Mouse (Mus musculus): ENCODE measurements around the gene Sec1. TPM values are rescaled to one million over a fixed set of nuclear protein-coding genes. Genes with fewer than 3 reads are reported as not detected.

Gene Sec1
- polyA plus RNA-seq, 1 experiment from 2014 or later: 0.30 TPM

- peak; percentile 51 for DNase-seq (ENCODE audit: low spot score)
Measured at GRCm38 (mm10) chr7:45705443-45705864, 11.3 kb upstream of the Sec1 start.

GRCm38 (mm10) chr7:45704730-45705442 is 10.7 kb upstream of the Sec1 start, which contains the start of gene Dbp:
Gene Dbp, plus strand, starts transcription at chr7:45705088.
- peak; percentile 99 for DNase-seq (ENCODE audit: low spot score)

GRCm38 (mm10) chr7:45704046-45704559 is 9.9 kb upstream of the Sec1 start:
- peak; percentile 68 for DNase-seq (ENCODE audit: low spot score)

GRCm38 (mm10) chr7:45703521-45704033 is 9.4 kb upstream of the Sec1 start:
- no peak for DNase-seq (ENCODE audit: low spot score)

GRCm38 (mm10) chr7:45702809-45703520 is 8.8 kb upstream of the Sec1 start:
- no peak for DNase-seq (ENCODE audit: low spot score)

- DNase-seq (ENCODE audit: low spot score): no peak
Measured at GRCm38 (mm10) chr7:45702316-45702715, 8.1 kb upstream of the Sec1 start.

- DNase-seq (ENCODE audit: low spot score): no peak
Measured at GRCm38 (mm10) chr7:45701607-45702006, 7.4 kb upstream of the Sec1 start.

- no peak for DNase-seq (ENCODE audit: low spot score)
Measured at GRCm38 (mm10) chr7:45701072-45701471, 6.9 kb upstream of the Sec1 start.

GRCm38 (mm10) chr7:45700301-45701015 is 6.3 kb upstream of the Sec1 start:
- DNase-seq (ENCODE audit: low spot score): peak; percentile 68

- DNase-seq (ENCODE audit: low spot score): no peak
Measured at GRCm38 (mm10) chr7:45699523-45700141, 5.4 kb upstream of the Sec1 start, which contains the start of gene Car11. Gene Car11, plus strand, starts transcription at chr7:45699843.

GRCm38 (mm10) chr7:45697894-45698293 is 3.7 kb upstream of the Sec1 start:
- DNase-seq (ENCODE audit: low spot score): no peak

- DNase-seq (ENCODE audit: low spot score): peak; percentile 50
Measured at GRCm38 (mm10) chr7:45695098-45695497, 896 bp upstream of the Sec1 start.

GRCm38 (mm10) chr7:45692364-45692763 is 1.8 kb downstream of the Sec1 start:
- DNase-seq (ENCODE audit: low spot score): no peak

- DNase-seq (ENCODE audit: low spot score): no peak
Measured at GRCm38 (mm10) chr7:45689800-45690199, 4.4 kb downstream of the Sec1 start.

GRCm38 (mm10) chr7:45689099-45689498 is 5.1 kb downstream of the Sec1 start:
- DNase-seq (ENCODE audit: low spot score): no peak

GRCm38 (mm10) chr7:45686841-45687240 is 7.4 kb downstream of the Sec1 start:
- no peak for DNase-seq (ENCODE audit: low spot score)

- DNase-seq (ENCODE audit: low spot score): no peak
Measured at GRCm38 (mm10) chr7:45685811-45686210, 8.4 kb downstream of the Sec1 start.

GRCm38 (mm10) chr7:45683396-45684050 is 10.7 kb downstream of the Sec1 start, which contains the start of gene Ntn5:
Gene Ntn5, plus strand, starts transcription at chr7:45684022.
- DNase-seq (ENCODE audit: low spot score): peak; percentile 14

- peak; percentile 90 for DNase-seq (ENCODE audit: low spot score)
Measured at GRCm38 (mm10) chr7:45682144-45683126, 11.8 kb downstream of the Sec1 start.
